Mouse (Mus musculus) midbrain, embryonic 12.5 days (tissue): ENCODE results near the gene Kcnd1. TPM values are rescaled to one million over a fixed set of nuclear protein-coding genes. Genes with fewer than 3 reads are reported as not detected.

ENCODE experiments used
- ATAC-seq: fragments of 200-750 bp; cut with Nextera tagmentation; 2 replicates; pipeline ENCODE4 v1.8.0; 2017; ENCODE audit warnings: low read depth, moderate TSS enrichment, moderate library complexity; ENCODE audit not compliant: low FRiP score
- H3K27ac ChIP-seq: fragments of 300-500 bp; sonication (generic); replicated peaks from 2 replicates; pipeline ENCODE4 v1.5.1; 2016; ENCODE audit warnings: mild to moderate bottlenecking
- H3K27me3 ChIP-seq: fragments of 300-500 bp; sonication (generic); 2 replicates; pipeline ENCODE4 v1.6.1; 2016; ENCODE audit warnings: mild to moderate bottlenecking
- H3K36me3 ChIP-seq: fragments of 300-500 bp; sonication (generic); 2 replicates; pipeline ENCODE4 v1.6.1; 2016
- H3K4me1 ChIP-seq: fragments of 300-500 bp; sonication (generic); 2 replicates; pipeline ENCODE4 v1.6.1; 2016
- H3K4me2 ChIP-seq: fragments of 300-500 bp; sonication (generic); replicated peaks from 2 replicates; pipeline ENCODE4 v1.6.1; 2016; ENCODE audit warnings: mild to moderate bottlenecking, moderate library complexity
- H3K4me3 ChIP-seq: fragments of 300-500 bp; sonication (generic); 2 replicates; pipeline ENCODE4 v1.5.1; 2016; ENCODE audit warnings: mild to moderate bottlenecking
- H3K9ac ChIP-seq: fragments of 300-500 bp; sonication (generic); replicated peaks from 2 replicates; pipeline ENCODE4 v1.6.1; 2016; ENCODE audit warnings: mild to moderate bottlenecking, moderate library complexity
- H3K9me3 ChIP-seq: fragments of 300-500 bp; sonication (generic); 2 replicates; pipeline ENCODE4 v1.6.1; 2016; ENCODE audit warnings: mild to moderate bottlenecking
- WGBS: fragments of 180-500 bp; shearing (Covaris S2); methylation state at CpG from one replicate; pipeline ENCODE4 v1.1.7; 2016; 5-methylcytosine and 5-hydroxymethylcytosine counted together
- polyA plus RNA-seq: library from polyadenylated mRNA; unstranded; fragments of >200 nt; fragmentation: Nextera tagmentation; extraction: Ambion mirVana; gene quantifications from 2 replicates; pipeline ENCODE4 v1.2.1, GENCODE M21; 2016

Kcnd1 gene
- polyA plus RNA-seq, 1 experiment from 2014 or later, result 1.5 TPM

DNA sequence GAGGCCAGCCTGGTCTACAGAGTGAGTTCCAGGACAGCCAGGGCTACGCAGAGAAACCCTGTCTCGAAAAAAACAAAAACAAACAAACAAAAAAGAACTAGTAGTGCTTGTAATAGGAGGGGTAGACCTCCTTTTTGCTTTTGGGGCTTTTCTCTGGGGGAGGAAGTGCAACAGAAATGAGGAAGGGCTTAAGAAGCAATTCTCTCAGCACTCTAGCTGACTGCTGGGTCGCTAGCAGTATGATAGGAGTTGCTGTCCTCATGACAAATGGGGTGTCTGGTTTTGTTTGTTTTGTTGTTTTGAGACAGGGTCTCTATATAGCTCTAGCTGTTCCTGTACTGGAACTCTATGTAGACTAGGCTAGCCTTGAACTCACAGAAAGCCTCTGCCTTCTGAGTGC is 42.5 kb downstream of the Kcnd1 start:
- no peak overlapping the region for H3K9ac ChIP-seq
- no peak overlapping the region for H3K4me2 ChIP-seq
- H3K9me3 ChIP-seq, result no peaks in the 10 kb centered on the region
- no peaks in the 10 kb centered on the region; the same call in 1 of the 2 replicates for H3K4me1 ChIP-seq
- no peaks in the 10 kb centered on the region for H3K27me3 ChIP-seq
- ATAC-seq, result no peak
- H3K4me3 ChIP-seq, result no peak overlapping the region
- H3K27ac ChIP-seq, result no peak overlapping the region
- 84% methylated on average over 3 of the region's 3 CpGs for WGBS
- peaks cover 7% of the 10 kb centered on the region; the same call in 1 of the 2 replicates for H3K36me3 ChIP-seq

DNA sequence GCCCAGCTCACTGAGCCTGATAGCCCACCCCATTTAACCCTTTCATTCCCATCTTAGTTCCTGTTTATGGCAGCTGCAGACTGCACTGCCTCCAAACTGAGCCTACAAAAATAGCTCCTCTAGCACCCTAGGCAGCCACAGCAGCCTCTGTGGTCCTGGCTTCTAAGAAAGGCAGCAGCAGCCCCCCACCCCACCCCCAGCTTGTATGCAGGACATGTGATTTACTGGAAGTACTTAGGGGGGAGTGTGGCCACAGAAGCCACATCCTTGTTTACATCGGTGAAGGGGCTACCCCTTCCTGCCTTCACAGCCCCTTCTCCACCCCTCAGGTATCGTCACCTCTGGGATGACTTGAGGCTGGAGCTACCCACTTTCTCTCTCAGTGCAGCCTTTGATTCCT is 43.3 kb downstream of the Kcnd1 start:
- H3K4me3 ChIP-seq, result no peak overlapping the region
- ATAC-seq, result no peak
- 83% methylated on average over 2 of the region's 2 CpGs for WGBS

DNA sequence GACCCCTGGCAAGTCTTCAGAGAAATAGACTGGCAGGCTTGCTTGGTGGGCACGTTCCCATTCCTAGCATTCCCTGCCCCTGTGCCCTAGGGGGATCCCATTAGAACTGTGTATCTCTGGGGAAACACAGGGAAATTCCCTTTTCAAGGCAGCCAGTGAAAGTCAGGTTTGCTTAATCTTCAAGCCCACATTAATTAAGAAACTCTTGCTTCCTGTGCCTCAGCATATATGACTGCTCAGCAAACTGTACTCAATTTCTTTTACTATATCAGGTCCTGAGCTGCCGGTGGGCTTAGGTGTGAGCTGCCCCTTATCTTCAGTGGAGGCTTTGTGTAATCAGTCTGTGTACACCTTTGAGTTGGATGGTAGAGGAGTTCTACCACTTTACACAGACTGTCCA is 43.7 kb downstream of the Kcnd1 start:
- Histone ChIP-seq H3K4me1 (no peaks in the 10 kb centered on the region; the same call in 1 of the 2 replicates), H3K27me3 (no peaks in the 10 kb centered on the region), H3K4me2 (no peak overlapping the region), H3K4me3 (no peak overlapping the region), H3K9me3 (no peaks in the 10 kb centered on the region), H3K27ac (no peak overlapping the region), H3K36me3 (peaks cover 7% of the 10 kb centered on the region; the same call in 1 of the 2 replicates), H3K9ac (no peak overlapping the region)
- ATAC-seq, result no peak
- WGBS, result 71% methylated on average over 2 of the region's 2 CpGs

More for the DNA sequence above, 43.3 kb downstream of the Kcnd1 start:
- no peak overlapping the region for H3K9ac ChIP-seq
- no peak overlapping the region for H3K4me2 ChIP-seq
- H3K36me3 ChIP-seq, result peaks cover 7% of the 10 kb centered on the region; the same call in 1 of the 2 replicates
- H3K4me1 ChIP-seq, result no peaks in the 10 kb centered on the region; the same call in 1 of the 2 replicates
- no peaks in the 10 kb centered on the region for H3K27me3 ChIP-seq
- no peaks in the 10 kb centered on the region for H3K9me3 ChIP-seq
- no peak overlapping the region for H3K27ac ChIP-seq

DNA sequence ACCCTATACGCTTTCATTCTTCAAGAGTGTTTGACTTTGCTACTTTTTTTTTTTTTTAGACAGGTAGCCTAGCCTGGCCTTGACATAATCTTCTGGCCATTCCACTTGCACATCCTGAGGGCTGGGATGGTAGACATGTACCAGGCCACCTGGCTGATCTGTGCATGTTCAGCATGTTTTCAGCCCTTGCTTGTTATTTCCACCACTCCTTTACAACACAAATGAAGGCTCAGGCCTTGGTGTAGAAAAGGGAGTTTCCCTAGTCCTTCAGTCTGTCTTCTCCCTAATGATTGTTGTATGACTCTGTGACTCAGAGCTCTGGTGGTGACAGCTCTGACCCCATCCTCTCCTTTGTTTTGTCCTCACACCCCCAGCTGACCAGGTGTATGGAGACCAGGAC is 45.1 kb downstream of the Kcnd1 start:
- Histone ChIP-seq H3K27me3 (no peaks in the 10 kb centered on the region), H3K27ac (no peak overlapping the region), H3K4me3 (no peak overlapping the region), H3K9me3 (no peaks in the 10 kb centered on the region), H3K4me2 (no peak overlapping the region), H3K36me3 (peaks cover 12% of the 10 kb centered on the region; the same call in 1 of the 2 replicates), H3K9ac (no peak overlapping the region), H3K4me1 (no peaks in the 10 kb centered on the region; the same call in 1 of the 2 replicates)
- ATAC-seq, result no peak
- 95% methylated on average over 1 of the region's 1 CpGs for WGBS

DNA sequence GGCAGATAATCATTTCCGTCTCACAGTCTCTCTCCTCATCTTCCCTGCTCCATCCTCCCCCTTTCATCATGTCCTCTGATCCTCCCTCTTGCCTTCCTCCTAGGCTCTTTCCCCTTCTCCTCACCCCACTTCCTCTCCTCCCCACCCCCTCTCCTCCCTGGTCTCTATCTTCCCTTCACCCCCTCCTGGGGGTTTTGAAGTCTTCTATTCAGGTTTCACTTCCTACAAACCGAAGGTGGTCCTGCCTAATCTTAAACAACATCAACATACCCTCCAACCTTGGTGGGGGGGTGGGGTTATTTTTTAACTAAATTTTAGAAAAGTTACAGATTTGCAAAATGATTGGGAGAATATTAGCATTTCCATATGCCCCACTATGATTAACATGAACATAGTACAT is 46.4 kb downstream of the Kcnd1 start:
- Histone ChIP-seq H3K4me3 (no peak overlapping the region), H3K4me2 (no peak overlapping the region), H3K4me1 (no peaks in the 10 kb centered on the region; the same call in 1 of the 2 replicates), H3K9me3 (no peaks in the 10 kb centered on the region), H3K36me3 (peaks cover 15% of the 10 kb centered on the region; the same call in 1 of the 2 replicates), H3K27ac (no peak overlapping the region), H3K9ac (no peak overlapping the region), H3K27me3 (no peaks in the 10 kb centered on the region)
- WGBS, result 34% methylated on average over 2 of the region's 2 CpGs
- no peak for ATAC-seq

DNA sequence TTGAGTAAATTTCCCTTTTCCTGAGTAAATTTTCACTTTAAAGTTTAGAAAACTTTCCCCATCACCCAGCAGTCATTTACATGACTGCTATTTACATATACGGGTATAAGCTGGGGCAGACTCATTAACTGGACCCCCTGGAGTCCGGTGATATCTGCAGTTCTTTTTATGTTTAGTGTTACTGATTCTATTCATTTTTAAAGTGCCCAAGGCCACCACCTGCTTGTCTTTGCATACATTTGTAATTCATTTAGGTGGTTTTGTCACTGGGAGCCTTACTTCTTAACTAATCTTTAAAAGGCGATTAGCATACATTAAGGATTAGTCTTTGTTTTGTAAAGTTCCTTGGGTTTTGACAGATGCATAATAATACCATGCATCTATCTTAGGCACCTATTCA is 47.7 kb downstream of the Kcnd1 start:
- no peaks in the 10 kb centered on the region for H3K27me3 ChIP-seq
- H3K9me3 ChIP-seq, result no peaks in the 10 kb centered on the region
- no peak overlapping the region for H3K9ac ChIP-seq
- no peak overlapping the region for H3K27ac ChIP-seq
- H3K4me1 ChIP-seq, result no peaks in the 10 kb centered on the region; the same call in 1 of the 2 replicates
- H3K36me3 ChIP-seq, result peaks cover 19% of the 10 kb centered on the region
- no peak overlapping the region for H3K4me3 ChIP-seq
- ATAC-seq, result peak; percentile 62
- 23% methylated on average over 3 of the region's 3 CpGs for WGBS
- 0 out of 2 replicates have a peak overlapping the region, but pooled peaks have one; percentile 11 for H3K4me2 ChIP-seq

DNA sequence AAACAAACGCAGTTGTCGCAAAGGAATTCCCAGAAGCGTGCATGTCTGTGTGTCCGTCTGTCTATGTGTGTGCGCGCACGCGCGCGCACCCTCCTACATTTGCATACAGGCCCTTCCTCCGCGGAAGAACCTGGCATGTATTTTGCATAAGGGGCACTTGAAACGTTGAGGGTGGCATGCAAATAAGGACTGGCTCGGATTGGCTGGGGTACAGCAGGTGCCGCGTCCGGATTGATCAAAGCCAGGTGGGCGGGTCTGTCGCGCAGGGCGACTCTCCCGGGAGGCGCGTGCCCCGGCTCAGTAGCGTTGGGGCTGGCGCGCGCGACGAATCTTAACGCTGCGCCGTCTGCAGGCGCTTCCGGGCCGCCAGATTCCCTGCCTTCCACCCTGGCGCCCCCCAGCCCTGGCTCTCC is 55.9 kb downstream of the Kcnd1 start, which contains the start of gene Pim2:
TSS of gene Pim2 (plus strand) at position 256 of the 413 bp plus-strand sequence.
- Histone ChIP-seq H3K9ac (peak within 1 kb of the TSS; percentile 52), H3K4me1 (no peaks in the 10 kb centered on the region)

DNA sequence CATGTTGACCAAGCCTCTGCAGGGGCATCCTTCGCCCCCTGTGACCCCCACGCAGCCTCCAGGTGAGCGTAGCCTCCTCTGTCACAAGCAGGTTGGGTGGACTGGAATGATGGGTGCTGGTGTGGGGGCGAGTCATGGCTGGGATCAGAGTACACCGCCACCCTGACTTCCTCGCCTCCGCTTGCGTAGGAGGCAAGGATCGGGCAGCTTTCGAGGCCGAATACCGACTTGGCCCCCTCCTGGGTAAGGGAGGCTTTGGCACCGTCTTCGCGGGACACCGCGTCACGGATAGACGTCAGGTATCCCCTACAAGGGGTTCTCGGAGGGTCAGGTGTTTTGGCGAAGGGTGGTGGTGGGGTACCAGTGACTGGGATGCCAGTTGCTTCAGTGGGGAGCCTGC is 56.4 kb downstream of the Kcnd1 start:
- Histone ChIP-seq H3K9me3 (no peaks in the 10 kb centered on the region), H3K27ac (no peak overlapping the region), H3K4me1 (no peaks in the 10 kb centered on the region), H3K36me3 (peaks cover 4% of the 10 kb centered on the region; the same call in 1 of the 2 replicates), H3K27me3 (no peaks in the 10 kb centered on the region), H3K9ac (peak overlapping the region; percentile 52), H3K4me2 (peak overlapping the region; percentile 77), H3K4me3 (peak overlapping the region; percentile 53)
- ATAC-seq, result no peak
- 20% methylated on average over 21 of the region's 21 CpGs for WGBS

More for the DNA sequence above, 55.9 kb downstream of the Kcnd1 start, which contains the start of gene Pim2:
- Histone ChIP-seq H3K27me3 (no peaks in the 10 kb centered on the region), H3K9me3 (no peaks in the 10 kb centered on the region), H3K4me3 (peak within 1 kb of the TSS; percentile 53), H3K4me2 (peak within 1 kb of the TSS; percentile 77), H3K36me3 (peaks cover 5% of the 10 kb centered on the region; the same call in 1 of the 2 replicates), H3K27ac (0 out of 2 replicates have a peak within 1 kb of the TSS, but pooled peaks have one; percentile 35)
- peak; percentile 88 for ATAC-seq
- WGBS, result 29% methylated on average over 37 of the region's 38 CpGs

DNA sequence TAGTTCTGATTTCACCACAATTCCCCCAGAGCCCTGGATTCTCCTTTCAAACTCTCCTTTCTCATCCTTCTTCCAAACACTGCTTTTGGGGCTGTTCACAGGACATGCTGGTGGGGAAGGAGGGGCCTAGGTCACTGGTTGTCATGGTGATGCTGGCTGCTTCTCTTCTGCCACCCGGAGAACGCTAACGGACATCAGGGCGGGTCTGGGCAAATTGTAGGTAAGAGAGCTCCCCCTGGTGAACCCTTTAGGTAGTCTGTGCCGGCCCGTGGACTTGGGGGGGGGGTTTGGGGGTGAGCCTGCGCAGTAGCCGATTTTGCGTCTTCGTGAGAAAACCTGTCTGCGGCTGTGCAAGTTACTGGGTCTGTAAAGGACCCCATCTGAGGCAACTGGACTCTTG is 57.7 kb downstream of the Kcnd1 start:
- Histone ChIP-seq H3K4me3 (peak overlapping the region; percentile 24), H3K27ac (no peak overlapping the region), H3K36me3 (no peaks in the 10 kb centered on the region), H3K9ac (no peak overlapping the region), H3K27me3 (no peaks in the 10 kb centered on the region), H3K4me2 (peak overlapping the region; percentile 77), H3K4me1 (peaks cover 2% of the 10 kb centered on the region), H3K9me3 (no peaks in the 10 kb centered on the region)
- ATAC-seq, result peak; percentile 69
- WGBS, result 25% methylated on average over 11 of the region's 11 CpGs

DNA sequence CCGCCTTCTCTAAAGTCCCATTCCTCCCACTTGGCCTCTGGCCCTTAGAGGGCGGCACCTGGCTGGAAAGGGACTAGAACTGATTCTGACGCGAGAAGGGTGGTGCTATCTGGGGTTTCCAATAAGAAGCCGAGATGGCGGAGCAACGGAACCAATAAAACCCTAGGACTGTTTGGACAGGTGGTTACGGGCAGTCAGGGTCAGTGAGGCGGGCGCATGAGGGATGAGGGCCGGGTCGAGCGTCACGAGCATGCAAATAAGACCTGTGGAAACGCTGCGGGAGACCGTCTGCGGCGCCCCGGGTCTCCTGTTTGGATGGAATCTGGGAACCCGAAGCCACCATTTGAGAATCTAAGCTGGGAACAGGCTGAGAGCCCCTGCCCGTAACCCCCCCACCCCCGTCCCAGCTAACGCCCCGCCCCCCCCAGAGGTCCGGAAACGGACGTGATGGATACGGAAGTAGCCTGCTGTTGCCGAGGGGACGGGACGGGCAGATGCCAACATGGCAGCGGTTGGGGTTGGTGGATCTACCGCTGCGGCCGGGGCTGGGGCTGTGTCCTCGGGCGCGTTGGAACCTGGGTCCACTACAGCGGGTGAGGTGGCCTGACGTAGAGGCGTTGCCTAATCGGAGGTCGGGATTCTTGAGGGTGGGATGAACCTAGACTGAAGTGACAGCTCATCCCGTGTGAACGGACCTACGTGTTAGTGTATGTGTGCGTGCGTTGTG is 61.9 kb downstream of the Kcnd1 start, which contains the start of gene Slc35a2:
TSS of gene Slc35a2 (plus strand) at position 188 of the 727 bp plus-strand sequence.
- WGBS, result 26% methylated on average over 49 of the region's 49 CpGs

More for the DNA sequence above, 61.9 kb downstream of the Kcnd1 start, which contains the start of gene Slc35a2:
- Histone ChIP-seq H3K4me1 (peaks cover 4% of the 10 kb centered on the region), H3K27me3 (no peaks in the 10 kb centered on the region), H3K4me2 (peak within 1 kb of the TSS; percentile 60), H3K9ac (peak within 1 kb of the TSS; percentile 49), H3K4me3 (peak within 1 kb of the TSS; percentile 58), H3K27ac (peak within 1 kb of the TSS; percentile 86), H3K36me3 (0 out of 2 replicates have a peak, but pooled peaks cover 6% of the 10 kb centered on the region), H3K9me3 (no peaks in the 10 kb centered on the region)
- ATAC-seq, result peak; percentile 85
